Mouse (Mus musculus): ENCODE data around the gene Atg7. TPM values are rescaled to one million over a fixed set of nuclear protein-coding genes. Genes with fewer than 3 reads are reported as not detected.

Gene Atg7
- total and polyA plus RNA-seq, 2 experiments from 2014 or later: 17.1 to 21.5 TPM

- Histone ChIP-seq H3K4me2 (ENCODE audit: low read depth, low read length, poor library complexity, severe bottlenecking) (no peak overlapping the region), H3K27me3 (ENCODE audit: insufficient read depth, low read length) (no peaks in the 10 kb centered on the region), H3K4me3 (ENCODE audit: low read depth, low read length) (no peak overlapping the region), H3K27ac (ENCODE audit: low read depth, low read length) (no peak overlapping the region), H3K36me3 (ENCODE audit: insufficient read depth, low read length) (no peaks in the 10 kb centered on the region), H3K9me3 (ENCODE audit: low read length) (no peaks in the 10 kb centered on the region), H3K9ac (replicated peaks; ENCODE audit: low read length, poor library complexity, severe bottlenecking) (no peak overlapping the region), H3K4me1 (ENCODE audit: insufficient read depth, low read length) (peaks cover 2% of the 10 kb centered on the region; the same call in 1 of the 2 replicates)
- WGBS: 91% methylated on average over 6 of the region's 6 CpGs
- no peak for TF ChIP-seq CTCF (IDR thresholded peaks at IDR 0.05)
- DNase-seq (ENCODE audit: low spot score) (no peak), ATAC-seq (ENCODE audit: low FRiP score) (no peak)
These were observed 264.6 kb downstream of the Atg7 start for GRCm38 (mm10) chr6:114907459-114907858.

GRCm38 (mm10) chr6:114909801-114910200 lies 266.9 kb downstream of the Atg7 start:
- no peak overlapping the region for H3K27ac ChIP-seq (ENCODE audit: low read depth, low read length)
- no peak for TF ChIP-seq CTCF (IDR thresholded peaks at IDR 0.05)
- H3K36me3 ChIP-seq (ENCODE audit: insufficient read depth, low read length): no peaks in the 10 kb centered on the region
- no peak overlapping the region for H3K4me3 ChIP-seq (ENCODE audit: low read depth, low read length)
- no peak overlapping the region for H3K9ac ChIP-seq (replicated peaks; ENCODE audit: low read length, poor library complexity, severe bottlenecking)
- H3K27me3 ChIP-seq (ENCODE audit: insufficient read depth, low read length): no peaks in the 10 kb centered on the region
- no peak overlapping the region for H3K4me2 ChIP-seq (ENCODE audit: low read depth, low read length, poor library complexity, severe bottlenecking)
- DNase-seq (ENCODE audit: low spot score) (no peak), ATAC-seq (ENCODE audit: low FRiP score) (no peak)
- WGBS: 90% methylated on average over 7 of the region's 7 CpGs
- H3K9me3 ChIP-seq (ENCODE audit: low read length): no peaks in the 10 kb centered on the region
- H3K4me1 ChIP-seq (ENCODE audit: insufficient read depth, low read length): peaks cover 3% of the 10 kb centered on the region; the same call in 1 of the 2 replicates

Other genes starting within 250 kb of the Atg7 start
- 1.9 and 2.4 TPM in 2 replicates for gene Hrh1, start 245.2 kb upstream of the Atg7 start, total RNA-seq (2014; rRNA removed)
- gene Hrh1, start 245.2 kb upstream of the Atg7 start, polyA plus RNA-seq (2015; fragmentation: Nextera tagmentation; extraction: Ambion mirVana): 1.6 and 1.9 TPM in 2 replicates

Measured in midbrain, postnatal 0 days (tissue).